Mouse (Mus musculus) spleen, adult 2 months (tissue): ENCODE measurements around the gene Ift46.

Experiments used
- CTCF ChIP-seq: fragments of 200-500 bp; IDR thresholded peaks from 2 replicates; pipeline ENCODE4 v1.5.1; 2011; ENCODE audit warnings: mild to moderate bottlenecking, inconsistent platforms; ENCODE audit not compliant: insufficient read depth, insufficient read length, insufficient replicate concordance; ENCODE audit errors: extremely low read depth
- POLR2A ChIP-seq: fragments of 200-500 bp; IDR thresholded peaks from 2 replicates; pipeline ENCODE4 v1.6.1; 2011; ENCODE audit warnings: low read depth, low read length, inconsistent platforms

DNA sequence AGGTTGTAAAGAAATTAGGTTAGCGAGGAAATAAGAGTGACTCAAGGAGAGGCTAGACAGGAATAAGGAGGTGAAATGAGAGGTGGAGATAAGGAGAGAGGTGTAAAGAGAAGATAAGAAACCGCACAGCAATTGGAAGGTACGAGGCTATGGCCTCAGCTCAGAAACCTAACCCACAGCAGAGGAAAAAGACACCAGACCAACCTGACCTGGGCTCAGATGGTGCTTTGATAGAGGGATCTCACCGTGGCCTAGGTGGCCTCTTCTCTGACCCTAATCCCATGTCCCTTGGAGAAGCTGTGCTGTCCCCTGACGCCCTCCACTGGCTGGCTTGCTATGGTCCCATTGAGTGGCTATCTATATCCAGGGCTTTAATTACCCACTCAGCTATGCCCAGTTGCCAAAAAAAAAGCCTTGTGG is 35.6 kb upstream of the Ift46 start:
- TF ChIP-seq POLR2A (no peak), CTCF (no peak)
